Mouse (Mus musculus) kidney, postnatal 0 days (tissue): ENCODE measurements around the gene Plce1. TPM values are rescaled to one million over a fixed set of nuclear protein-coding genes. Genes with fewer than 3 reads are reported as not detected.

Source experiments
- ATAC-seq: fragments of 200-750 bp; cut with Nextera tagmentation; replicated peaks from 2 replicates; pipeline ENCODE4 v1.8.0; 2017; ENCODE audit warnings: low read depth, moderate number of reproducible peaks, moderate TSS enrichment, moderate library complexity; ENCODE audit not compliant: low FRiP score
- DNase-seq: peaks from one replicate; pipeline ENCODE4 v3.0.0-alpha.2; 2016; ENCODE audit warnings: low spot score
- H3K27ac ChIP-seq: fragments of 300-500 bp; sonication (generic); 2 replicates; pipeline ENCODE4 v1.5.1; 2014; ENCODE audit warnings: mild to moderate bottlenecking
- H3K27me3 ChIP-seq: fragments of 300-500 bp; sonication (generic); 2 replicates; pipeline ENCODE4 v1.6.1; 2014; ENCODE audit warnings: low read length, mixed read lengths; ENCODE audit not compliant: insufficient read depth
- H3K36me3 ChIP-seq: fragments of 300-500 bp; sonication (generic); 2 replicates; pipeline ENCODE4 v1.6.1; 2014; ENCODE audit warnings: low read length, mixed read lengths; ENCODE audit not compliant: insufficient read depth
- H3K4me1 ChIP-seq: fragments of 300-500 bp; sonication (generic); replicated peaks from 2 replicates; pipeline ENCODE4 v1.6.1; 2014; ENCODE audit warnings: antibody characterized with exemption, low read length, mixed read lengths; ENCODE audit not compliant: insufficient read depth
- H3K4me2 ChIP-seq: fragments of 300-500 bp; sonication (generic); 2 replicates; pipeline ENCODE4 v1.6.1; 2014; ENCODE audit warnings: mild to moderate bottlenecking, low read length, moderate library complexity, mixed read lengths
- H3K4me3 ChIP-seq: fragments of 300-500 bp; sonication (generic); replicated peaks from 2 replicates; pipeline ENCODE4 v1.5.1; 2014; ENCODE audit warnings: low read depth, low read length
- H3K9ac ChIP-seq: fragments of 300-500 bp; sonication (generic); 2 replicates; pipeline ENCODE4 v1.6.1; 2014; ENCODE audit warnings: low read depth, low read length
- H3K9me3 ChIP-seq: fragments of 300-500 bp; sonication (generic); replicated peaks from 2 replicates; pipeline ENCODE4 v1.6.1; 2016; ENCODE audit warnings: low read length, inconsistent platforms, mixed read lengths
- CTCF ChIP-seq: IDR thresholded peaks from 2 replicates; pipeline ENCODE4 v1.5.1; 2016; ENCODE audit warnings: antibody characterized with exemption, low read depth, mild to moderate bottlenecking, moderate library complexity
- WGBS: fragments of 180-500 bp; shearing (Covaris S2); extraction: QIAGEN DNeasy Blood & Tissue Kit; methylation state at CpG from one replicate; pipeline ENCODE4 v1.1.7; 2014; 5-methylcytosine and 5-hydroxymethylcytosine counted together
- polyA plus RNA-seq: library from polyadenylated mRNA; unstranded; fragments of >200 nt; fragmentation: Nextera tagmentation; extraction: Ambion mirVana; gene quantifications from 2 replicates; pipeline ENCODE4 v1.2.1, GENCODE M21; 2015

The Plce1 gene
- 2.5 and 3.9 TPM in 2 replicates for polyA plus RNA-seq

GRCm38 (mm10) chr19:38480731-38481621, at the start of gene Plce1:
TSS of gene Plce1 (plus strand) at chr19:38481109.
- peak within 1 kb of the TSS; percentile 93 for H3K4me2 ChIP-seq
- no peak for TF ChIP-seq CTCF
- no peaks in the 10 kb centered on the region for H3K4me1 ChIP-seq
- H3K4me3 ChIP-seq: peak within 1 kb of the TSS; percentile 48
- no peaks in the 10 kb centered on the region for H3K36me3 ChIP-seq
- under 1% methylated on average over 85 of the region's 90 CpGs for WGBS
- H3K27ac ChIP-seq: no peak within 1 kb of the TSS
- H3K9ac ChIP-seq: peak within 1 kb of the TSS; percentile 63
- ATAC-seq (peak; percentile 81), DNase-seq (peak; percentile 49)
- H3K9me3 ChIP-seq: no peaks in the 10 kb centered on the region
- peaks cover 5% of the 10 kb centered on the region for H3K27me3 ChIP-seq

- H3K27ac ChIP-seq: no peak overlapping the region
- no peak overlapping the region for H3K4me3 ChIP-seq
- DNase-seq: no peak
- no peaks in the 10 kb centered on the region for H3K9me3 ChIP-seq
- no peaks in the 10 kb centered on the region for H3K36me3 ChIP-seq
- 79% methylated on average over 7 of the region's 7 CpGs for WGBS
- H3K9ac ChIP-seq: no peak overlapping the region
- no peaks in the 10 kb centered on the region for H3K4me1 ChIP-seq
- no peak overlapping the region for H3K4me2 ChIP-seq
- ATAC-seq: no peak
- TF ChIP-seq CTCF: no peak
- no peaks in the 10 kb centered on the region for H3K27me3 ChIP-seq
These were observed 49.6 kb upstream of the Plce1 start for GRCm38 (mm10) chr19:38431326-38431725.

- ATAC-seq: no peak
- Histone ChIP-seq H3K9ac (no peak overlapping the region), H3K9me3 (no peaks in the 10 kb centered on the region), H3K4me2 (no peak overlapping the region), H3K4me1 (no peaks in the 10 kb centered on the region), H3K27ac (no peak overlapping the region), H3K27me3 (no peaks in the 10 kb centered on the region), H3K36me3 (no peaks in the 10 kb centered on the region), H3K4me3 (no peak overlapping the region)
- no peak for TF ChIP-seq CTCF
- WGBS: 79% methylated on average over 3 of the region's 3 CpGs
- no peak for DNase-seq
These were observed 48.9 kb upstream of the Plce1 start for GRCm38 (mm10) chr19:38432021-38432420.

- no peak overlapping the region for H3K9ac ChIP-seq
- H3K27me3 ChIP-seq: no peaks in the 10 kb centered on the region
- no peaks in the 10 kb centered on the region for H3K4me1 ChIP-seq
- H3K4me3 ChIP-seq: no peak overlapping the region
- H3K4me2 ChIP-seq: no peak overlapping the region
- DNase-seq (no peak), ATAC-seq (no peak)
- no peak overlapping the region for H3K27ac ChIP-seq
- no peaks in the 10 kb centered on the region for H3K9me3 ChIP-seq
- no peak for TF ChIP-seq CTCF
- H3K36me3 ChIP-seq: no peaks in the 10 kb centered on the region
- WGBS: 74% methylated on average over 2 of the region's 2 CpGs
These were observed 47.5 kb upstream of the Plce1 start for GRCm38 (mm10) chr19:38433381-38433780.

- DNase-seq (no peak), ATAC-seq (no peak)
- no peak overlapping the region for H3K27ac ChIP-seq
- H3K9me3 ChIP-seq: no peaks in the 10 kb centered on the region
- H3K4me3 ChIP-seq: no peak overlapping the region
- H3K36me3 ChIP-seq: no peaks in the 10 kb centered on the region
- no peak for TF ChIP-seq CTCF
- no peak overlapping the region for H3K9ac ChIP-seq
- WGBS: 92% methylated on average over 15 of the region's 15 CpGs
- H3K4me2 ChIP-seq: no peak overlapping the region
- no peaks in the 10 kb centered on the region for H3K27me3 ChIP-seq
- no peaks in the 10 kb centered on the region for H3K4me1 ChIP-seq
These were observed 45.7 kb upstream of the Plce1 start for GRCm38 (mm10) chr19:38435221-38435620.

GRCm38 (mm10) chr19:38441860-38442259, 39.0 kb upstream of the Plce1 start:
- ATAC-seq (no peak), DNase-seq (no peak)
- H3K4me1 ChIP-seq: no peaks in the 10 kb centered on the region
- H3K4me2 ChIP-seq: no peak overlapping the region
- H3K36me3 ChIP-seq: no peaks in the 10 kb centered on the region
- H3K4me3 ChIP-seq: no peak overlapping the region
- no peaks in the 10 kb centered on the region for H3K27me3 ChIP-seq
- 43% methylated on average over 8 of the region's 8 CpGs for WGBS
- no peak overlapping the region for H3K9ac ChIP-seq
- no peak overlapping the region for H3K27ac ChIP-seq
- TF ChIP-seq CTCF: no peak
- no peaks in the 10 kb centered on the region for H3K9me3 ChIP-seq
